In genomic region chr1:172504756-172505155, GRCm38 (mm10) we compare ENCODE assay signal across 23 mouse cellular contexts. TPM values are rescaled to one million over a fixed set of nuclear protein-coding genes. Genes with fewer than 3 reads are reported as not detected.
A peak's percentile ranks its signal among the peaks of the same experiment; 100 is the strongest.
DNase-seq lines count a peak whose midpoint lies in the region; ATAC-seq and TF ChIP-seq lines count a peak whose summit lies in the region.
"Had no signal": no experiment of that assay in that cellular context is flagged by ENCODE, and none has a peak within 500 bp of the region (broad histone marks: within the 10 kb centered on the region; RNA-seq: fewer than 3 reads in every experiment).

No protein-coding gene starts in this region.

- peaks cover 34% of the 10 kb centered on the region for H3K36me3 ChIP-seq in heart, embryonic 16.5 days (ENCODE audit: control insufficient read depth, insufficient read depth)

- intact Hi-C loops in gastrocnemius, adult 2 months (cut with DNase I): no loop called here
- intact Hi-C loops in heart, postnatal 25 days (cut with DNase I): no loop called here

- H3K4me3 ChIP-seq in gastrocnemius, adult 2 months: no peak overlapping the region
- no peak overlapping the region for H3K4me3 ChIP-seq in heart, embryonic 16.5 days (ENCODE audit: low read length)
- H3K4me3 ChIP-seq: erythroblast, embryonic 14.5 days; limb, embryonic 15.5 days; neural tube, embryonic 12.5 days had no signal

- no peaks in the 10 kb centered on the region for H3K27me3 ChIP-seq in heart, embryonic 16.5 days (ENCODE audit: control insufficient read depth, insufficient read depth, low read length)
- H3K27me3 ChIP-seq: CH12.LX; limb, embryonic 15.5 days had no signal

- no peak for TF ChIP-seq CTCF in gastrocnemius, adult 2 months (IDR thresholded peaks at IDR 0.05)

- WGBS in heart, embryonic 16.5 days: 62% methylated on average over 8 of the region's 8 CpGs

- H3K9ac ChIP-seq in heart, embryonic 16.5 days (ENCODE audit: low read length): 0 out of 2 replicates have a peak overlapping the region, but pooled peaks have one; percentile 14
- H3K9ac ChIP-seq: limb, embryonic 15.5 days; liver, postnatal 0 days had no signal

- H3K4me1 ChIP-seq in heart, embryonic 16.5 days (ENCODE audit: control insufficient read depth, insufficient read depth, low read length): peaks cover 40% of the 10 kb centered on the region

- peak overlapping the region; percentile 16; the same call in 1 of the 2 replicates for H3K27ac ChIP-seq in gastrocnemius, adult 2 months
- H3K27ac ChIP-seq in heart, embryonic 16.5 days (ENCODE audit: low read length): peak overlapping the region; percentile 58; the same call in 1 of the 2 replicates
- H3K27ac ChIP-seq: limb, embryonic 15.5 days; neural tube, embryonic 12.5 days had no signal

- ATAC-seq in heart, embryonic 16.5 days (replicated peaks; ENCODE audit: extremely low read depth, insufficient read depth, low FRiP score): no peak
- ATAC-seq: forebrain, embryonic 16.5 days; liver, postnatal 0 days had no signal

- H3K4me2 ChIP-seq in heart, embryonic 16.5 days (ENCODE audit: low read depth, low read length): peak overlapping the region; percentile 48

- no peaks in the 10 kb centered on the region for H3K9me3 ChIP-seq in heart, embryonic 16.5 days (replicated peaks; ENCODE audit: control insufficient read depth, low read length)
- H3K9me3 ChIP-seq: limb, embryonic 15.5 days; neural tube, embryonic 12.5 days had no signal

- DNase-seq in gastrocnemius, adult 2 months: no peak
- DNase-seq in gastrocnemius, postnatal 25 days: no peak
- DNase-seq in heart, postnatal 25 days (ENCODE audit: low spot score): no peak
- peak; percentile 22 for DNase-seq in retina, postnatal 1 day
- DNase-seq in retina, embryonic 14.5 days (ENCODE audit: low spot score): no peak
- no peak for DNase-seq in layer of hippocampus, postnatal 14 days (ENCODE audit: low spot score in 2 of 2)
- no peak for DNase-seq in adrenal gland, postnatal 25 days
- DNase-seq: adrenal gland, adult 8-10 months; cerebellum, adult 11 months; cerebellum, postnatal 14 days; kidney, adult 2 months; kidney, postnatal 4 days; liver, postnatal 0 days; right cerebral cortex, postnatal 4 days; thymus, postnatal 4 days had no signal

RNA-seq across cellular contexts. Expression of gene Tagln2, which starts 4.9 kb away (rescaled TPM):
- 10 to 100 TPM; 16.4 to 23.4 TPM for total RNA-seq in gastrocnemius, adult 2 months (2021)
- 10 to 100 TPM; 24.8 to 33.7 TPM for total RNA-seq in gastrocnemius, postnatal 25 days (2021)
- polyA plus RNA-seq in heart, embryonic 16.5 days (2015; fragmentation: Nextera tagmentation; extraction: Ambion mirVana): 323 and 328 TPM in 2 replicates
- total RNA-seq in heart, postnatal 25 days (2021): 10 to 100 TPM; 75.4 to 87.9 TPM
- total RNA-seq in layer of hippocampus, postnatal 14 days (2021): 10 to 100 TPM; 14.1 to 15.6 TPM
- total RNA-seq in adrenal gland, postnatal 25 days (2021): 80.7 and 88.8 TPM in 2 replicates

RNA-seq across cellular contexts. Expression of gene Cfap45, which starts 15.8 kb away (rescaled TPM):
- not detected for total RNA-seq in gastrocnemius, adult 2 months (2021)
- total RNA-seq in gastrocnemius, postnatal 25 days (2021): not detected
- 3.0 and 3.2 TPM in 2 replicates for polyA plus RNA-seq in heart, embryonic 16.5 days (2015; fragmentation: Nextera tagmentation; extraction: Ambion mirVana)
- under 1 TPM; 0.34 to 0.39 TPM for total RNA-seq in heart, postnatal 25 days (2021)
- 1 to 10 TPM; 2.7 to 4.4 TPM for total RNA-seq in layer of hippocampus, postnatal 14 days (2021)
- total RNA-seq in adrenal gland, postnatal 25 days (2021): 1.3 TPM in 1 of 2 replicates, not detected in the other
- total RNA-seq: CH12.LX had no signal

RNA-seq across cellular contexts. Expression of gene Igsf9, which starts 23.2 kb away (rescaled TPM):
- under 1 TPM in 1 of 2 experiments, not detected in 1; 0.67 TPM for total RNA-seq in gastrocnemius, adult 2 months (2021)
- total RNA-seq in gastrocnemius, postnatal 25 days (2021): under 1 TPM in 1 of 2 experiments, not detected in 1; 0.19 TPM
- 3.3 and 4.8 TPM in 2 replicates for polyA plus RNA-seq in heart, embryonic 16.5 days (2015; fragmentation: Nextera tagmentation; extraction: Ambion mirVana)
- total RNA-seq in heart, postnatal 25 days (2021): under 1 TPM; 0.25 to 0.55 TPM
- 1 to 10 TPM; 7.2 to 8.9 TPM for total RNA-seq in layer of hippocampus, postnatal 14 days (2021)
- 2.9 and 3.6 TPM in 2 replicates for total RNA-seq in adrenal gland, postnatal 25 days (2021)
- polyA plus RNA-seq: erythroblast, embryonic 14.5 days had no signal

RNA-seq across cellular contexts. Expression of gene Slamf9, which starts 29.6 kb away (rescaled TPM):
- under 1 TPM in 1 of 2 experiments, not detected in 1; 0.22 TPM for total RNA-seq in gastrocnemius, adult 2 months (2021)
- total RNA-seq in gastrocnemius, postnatal 25 days (2021): under 1 TPM; 0.20 to 0.35 TPM
- polyA plus RNA-seq in heart, embryonic 16.5 days (2015; fragmentation: Nextera tagmentation; extraction: Ambion mirVana): 0.77 and 0.95 TPM in 2 replicates
- total RNA-seq in heart, postnatal 25 days (2021): 1 to 10 TPM; 1.3 TPM
- total RNA-seq in layer of hippocampus, postnatal 14 days (2021): not detected
- 1.9 and 3.4 TPM in 2 replicates for total RNA-seq in adrenal gland, postnatal 25 days (2021)
- total RNA-seq: hematopoietic stem cell, adult 5-6 weeks had no signal
- polyA plus RNA-seq: erythroblast, embryonic 14.5 days; forebrain, embryonic 16.5 days had no signal

RNA-seq across cellular contexts. Expression of gene Vsig8, which starts 51.0 kb away (rescaled TPM):
- total RNA-seq in gastrocnemius, adult 2 months (2021): not detected
- total RNA-seq in gastrocnemius, postnatal 25 days (2021): not detected
- polyA plus RNA-seq in heart, embryonic 16.5 days (2015; fragmentation: Nextera tagmentation; extraction: Ambion mirVana): 0.32 and 0.55 TPM in 2 replicates
- not detected for total RNA-seq in heart, postnatal 25 days (2021)
- total RNA-seq in layer of hippocampus, postnatal 14 days (2021): under 1 TPM; 0.71 to 0.74 TPM
- 0.33 TPM in 1 of 2 replicates, not detected in the other for total RNA-seq in adrenal gland, postnatal 25 days (2021)
- total RNA-seq: gastrocnemius, adult 18-20 months; hematopoietic stem cell, adult 5-6 weeks had no signal
- polyA plus RNA-seq: erythroblast, embryonic 14.5 days; liver, postnatal 0 days had no signal
